Mouse (Mus musculus): ENCODE measurements around the gene Cnnm2.

The Cnnm2 gene

GRCm38 (mm10) chr19:46890657-46891056 is 129.3 kb downstream of the Cnnm2 start:
- DNase-seq = no peak

- no peak for DNase-seq
Measured at GRCm38 (mm10) chr19:46892856-46893255, 131.5 kb downstream of the Cnnm2 start.

DNA sequence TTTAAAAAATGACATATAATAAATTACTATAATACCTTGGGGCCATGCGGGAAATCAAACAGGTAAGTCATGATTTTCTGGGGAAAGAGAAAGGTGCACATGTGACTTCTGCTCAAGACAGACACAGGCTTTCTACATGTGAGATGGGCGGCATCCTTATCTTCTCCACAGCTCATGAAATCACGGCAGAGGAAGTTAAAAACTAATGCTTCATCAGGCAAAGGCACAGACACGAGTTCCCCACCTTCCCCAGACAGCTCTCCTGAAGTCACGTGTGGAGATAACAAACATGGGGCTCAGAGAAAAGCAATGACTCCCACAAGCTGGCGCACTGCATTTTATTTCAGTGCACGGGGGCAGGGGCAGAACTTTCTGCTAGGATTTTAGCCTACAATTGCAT is 132.1 kb downstream of the Cnnm2 start:
- no peak for DNase-seq

- DNase-seq = no peak
Measured at GRCm38 (mm10) chr19:46897135-46897534, 135.7 kb downstream of the Cnnm2 start.

GRCm38 (mm10) chr19:46898222-46898621 is 136.8 kb downstream of the Cnnm2 start:
- DNase-seq = no peak

DNA sequence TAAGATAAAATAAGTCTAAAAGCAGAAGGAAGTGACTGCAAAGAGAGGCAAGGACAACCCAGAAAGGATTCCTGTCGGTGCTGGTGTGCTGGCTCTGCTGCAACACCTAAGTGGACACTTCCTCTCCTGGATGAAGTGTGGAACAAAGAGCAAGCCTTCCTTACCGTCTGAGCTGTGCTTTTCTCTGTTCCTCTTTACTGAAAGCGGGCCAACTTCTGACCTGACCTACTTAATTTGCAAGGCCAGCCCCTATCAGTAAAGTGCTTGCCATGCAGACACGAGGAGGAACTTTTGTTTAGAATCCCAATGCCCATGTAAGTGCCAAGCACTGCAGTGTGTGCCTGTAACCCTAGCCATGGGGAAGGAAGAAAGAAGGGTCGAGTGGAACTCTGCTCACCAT is 137.9 kb downstream of the Cnnm2 start:
- no peak for DNase-seq

GRCm38 (mm10) chr19:46899871-46900270 is 138.5 kb downstream of the Cnnm2 start:
- DNase-seq = no peak

- DNase-seq = no peak
Measured at GRCm38 (mm10) chr19:46900786-46901185, 139.4 kb downstream of the Cnnm2 start.

- no peak for DNase-seq
Measured at GRCm38 (mm10) chr19:46901323-46901722, 139.9 kb downstream of the Cnnm2 start.

- no peak for DNase-seq
Measured at GRCm38 (mm10) chr19:46903379-46903778, 142.0 kb downstream of the Cnnm2 start.

- no peak for DNase-seq
Measured at GRCm38 (mm10) chr19:46904907-46905306, 143.5 kb downstream of the Cnnm2 start.

GRCm38 (mm10) chr19:46905383-46905782 is 144.0 kb downstream of the Cnnm2 start:
- DNase-seq = no peak

DNA sequence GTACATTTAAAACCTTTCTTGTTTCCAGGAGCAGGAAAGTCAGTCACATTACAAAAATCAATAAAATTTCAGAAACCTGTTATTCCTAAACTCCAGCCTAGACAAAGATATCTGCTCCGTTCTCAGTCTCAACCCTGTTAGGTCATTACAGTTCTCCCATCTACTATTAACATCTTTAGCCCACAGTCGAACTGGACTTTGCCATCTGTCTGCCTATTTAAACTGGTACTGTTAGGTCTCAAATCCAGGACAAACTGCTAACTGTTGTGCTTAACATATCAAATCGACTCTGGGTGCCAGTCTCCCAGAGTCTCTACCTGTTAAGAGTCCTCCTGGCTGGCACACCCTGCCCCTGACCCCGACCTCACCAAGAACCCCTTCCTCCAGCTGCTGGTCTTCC is 144.6 kb downstream of the Cnnm2 start:
- DNase-seq = no peak

DNA sequence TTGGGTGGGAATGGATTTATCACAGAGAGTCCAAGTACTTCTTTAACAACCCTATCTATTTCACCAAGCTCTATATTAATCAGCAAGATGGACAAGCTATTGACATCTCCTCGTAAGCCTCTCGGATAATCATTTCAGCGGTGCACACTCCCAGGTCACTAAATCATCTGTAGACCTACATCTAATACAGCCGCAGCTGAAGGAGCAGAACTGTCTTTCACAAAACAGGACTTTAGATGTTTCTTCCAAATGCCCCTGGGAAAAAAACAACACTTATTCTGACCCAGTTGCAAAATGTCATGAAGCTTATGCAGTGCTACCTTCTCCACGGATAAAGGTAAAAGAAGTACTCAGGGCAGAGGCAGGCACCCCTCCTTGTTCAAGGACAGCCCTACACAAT is 146.8 kb downstream of the Cnnm2 start:
- DNase-seq = no peak

DNA sequence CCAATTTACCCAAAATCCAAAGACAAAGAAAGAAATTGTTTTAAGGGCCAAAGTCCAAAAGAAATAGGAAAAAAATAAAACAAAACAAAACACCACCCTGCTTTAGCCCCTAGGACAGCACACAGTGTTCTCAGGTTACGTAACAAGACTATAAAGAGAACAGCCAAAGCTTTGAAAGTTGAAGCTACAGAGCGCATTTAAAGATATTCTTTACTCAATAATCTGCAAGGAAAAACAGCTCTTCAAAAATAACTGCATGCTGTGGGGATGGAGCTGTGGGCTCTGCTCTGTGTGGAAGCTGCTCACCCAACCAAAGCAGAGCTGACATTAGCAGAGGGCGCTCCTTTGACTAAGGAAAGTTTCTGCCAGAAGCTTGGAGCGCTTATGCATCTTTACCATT is 147.6 kb downstream of the Cnnm2 start:
- no peak for DNase-seq

- no peak for DNase-seq
Measured at GRCm38 (mm10) chr19:46911492-46911891, 150.1 kb downstream of the Cnnm2 start.

DNA sequence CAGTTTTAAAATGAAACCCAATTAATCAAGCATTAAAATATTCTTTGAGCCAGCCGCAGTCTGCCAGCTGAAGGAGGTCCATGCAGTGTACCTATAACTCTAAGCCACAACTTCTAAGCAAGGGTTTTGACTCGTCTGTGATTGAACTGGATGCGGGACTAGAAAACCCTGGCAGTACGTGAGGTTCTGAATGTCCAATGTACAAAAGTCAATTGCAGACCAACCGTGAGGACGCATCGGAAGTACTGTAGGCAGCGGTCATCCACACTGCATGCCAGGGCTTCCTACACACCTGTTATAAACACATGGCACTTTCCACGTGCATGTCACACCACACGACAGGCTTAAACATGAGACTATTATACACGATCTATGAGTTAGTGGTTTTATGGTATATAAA is 152.2 kb downstream of the Cnnm2 start:
- DNase-seq = no peak

GRCm38 (mm10) chr19:46915406-46916080 is 154.1 kb downstream of the Cnnm2 start:
- DNase-seq = no peak

DNA sequence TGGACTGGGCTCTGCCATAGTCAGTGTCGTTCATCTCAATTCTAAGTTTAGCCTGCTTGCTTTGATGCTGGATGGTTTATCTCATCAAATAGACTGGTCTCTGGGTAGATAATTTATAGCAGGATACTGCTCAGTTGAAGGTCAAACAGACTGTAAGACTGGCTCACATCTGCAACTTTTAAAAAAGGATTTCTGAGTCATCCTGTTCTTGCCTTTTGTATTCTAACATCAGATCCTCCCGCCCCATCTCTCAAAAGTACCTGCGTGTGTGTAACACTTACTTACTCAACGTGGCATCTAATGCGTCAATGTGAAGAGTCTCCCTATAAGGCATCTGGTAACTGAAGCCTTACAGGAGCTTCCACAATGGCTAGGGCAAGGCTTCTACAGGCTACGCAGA is 159.2 kb downstream of the Cnnm2 start:
- DNase-seq = no peak

- DNase-seq = no peak
Measured at GRCm38 (mm10) chr19:46926357-46926756, 165.0 kb downstream of the Cnnm2 start.

DNA sequence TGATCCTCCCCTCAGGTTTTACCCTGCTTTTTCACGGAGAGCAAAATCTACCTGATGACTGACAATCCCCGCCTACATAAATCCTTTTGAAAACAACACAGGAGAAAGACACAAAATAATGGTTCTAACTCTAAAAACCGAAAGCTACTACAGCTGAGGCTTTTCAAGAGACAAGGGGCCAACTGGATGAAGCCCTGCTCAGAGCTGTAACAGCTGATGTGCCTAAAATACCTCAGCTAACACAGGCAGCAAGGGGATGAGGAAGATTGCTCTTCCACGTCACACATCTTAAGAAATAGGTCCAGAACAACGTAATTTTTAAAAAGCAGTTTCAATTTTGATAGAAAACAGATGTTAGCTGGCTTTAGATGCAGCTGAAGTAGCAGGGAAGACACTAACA is 165.6 kb downstream of the Cnnm2 start:
- no peak for DNase-seq

DNA sequence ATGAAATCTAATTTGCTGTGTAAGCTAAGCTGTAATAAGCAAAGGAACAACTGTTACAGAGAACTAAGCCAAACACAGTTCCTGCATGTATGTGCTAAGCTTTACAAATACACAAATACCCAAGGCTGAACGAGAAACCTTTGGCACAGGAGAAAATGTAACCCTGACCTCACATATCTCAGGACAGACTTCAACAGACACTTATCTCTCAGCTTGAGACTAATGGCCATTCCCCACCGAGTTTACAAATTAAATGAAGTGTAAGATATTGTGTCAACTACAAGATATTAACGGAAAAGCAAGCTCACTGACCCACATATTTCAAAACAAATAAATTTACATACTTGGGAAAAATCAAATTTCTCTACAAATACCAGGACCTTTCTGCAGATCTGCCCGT is 166.7 kb downstream of the Cnnm2 start:
- DNase-seq = no peak

DNA sequence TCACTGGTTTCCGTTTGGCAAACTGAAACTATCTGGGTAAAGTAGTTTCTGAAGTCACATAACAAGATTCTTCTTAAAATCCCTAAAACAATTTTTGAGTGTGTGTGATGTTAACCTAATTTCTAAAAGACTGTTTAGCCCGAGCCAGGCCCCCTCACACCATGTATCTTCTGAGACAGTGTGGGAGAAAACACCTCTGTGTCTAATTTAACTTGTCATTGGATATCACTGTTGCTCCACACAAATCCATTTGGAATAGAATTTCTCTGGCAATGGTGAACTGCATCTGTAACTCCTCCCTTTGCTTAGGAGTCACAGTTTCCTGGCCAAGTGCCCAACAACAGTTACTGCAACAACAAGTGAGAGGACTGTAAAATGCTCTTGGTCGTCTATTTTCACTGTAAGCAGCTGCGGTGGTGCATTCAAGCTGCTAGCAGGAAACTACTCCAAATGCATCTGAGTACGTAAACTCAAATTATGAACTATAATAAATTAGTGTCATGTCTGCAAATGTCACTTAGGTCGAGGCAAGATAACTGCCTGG is 167.7 kb downstream of the Cnnm2 start:
- peak in 1 of 2 experiments; percentile 10 for DNase-seq

Data from spleen, adult 18-20 months (tissue).